24 mouse cellular contexts compared by ENCODE assay signal in genomic region chr9:22998306-22998705, GRCm38 (mm10).
A peak's percentile ranks its signal among the peaks of the same experiment; 100 is the strongest.
DNase-seq lines count a peak whose midpoint lies in the region; ATAC-seq and TF ChIP-seq lines count a peak whose summit lies in the region.
"Had no signal": no experiment of that assay in that cellular context is flagged by ENCODE, and none has a peak within 500 bp of the region (broad histone marks: within the 10 kb centered on the region; RNA-seq: fewer than 3 reads in every experiment).

No protein-coding gene starts in this region.

- ATAC-seq in kidney, embryonic 16.5 days (ENCODE audit: low FRiP score, low TSS enrichment), result no peak
- ATAC-seq in kidney, embryonic 15.5 days (replicated peaks; ENCODE audit: low FRiP score), result no peak
- ATAC-seq: forebrain, embryonic 14.5 days; forebrain, postnatal 0 days had no signal

- no peak overlapping the region for H3K9ac ChIP-seq in kidney, embryonic 16.5 days (replicated peaks; ENCODE audit: low read length)
- no peak overlapping the region for H3K9ac ChIP-seq in kidney, embryonic 15.5 days
- H3K9ac ChIP-seq: embryonic facial prominence, embryonic 12.5 days; embryonic facial prominence, embryonic 15.5 days; forebrain, postnatal 0 days; heart, embryonic 13.5 days; hindbrain, embryonic 12.5 days; hindbrain, embryonic 15.5 days had no signal

- no peak for TF ChIP-seq CTCF in kidney, adult 2 months (conservative IDR thresholded peaks at IDR 0.05; ENCODE audit: insufficient read depth, insufficient read length, low read depth, low read length)
- no peak for TF ChIP-seq CTCF in layer of hippocampus, adult 2 months (conservative IDR thresholded peaks at IDR 0.05)

- no peak overlapping the region; the same call in 1 of the 2 replicates for H3K4me2 ChIP-seq in kidney, embryonic 16.5 days (replicated peaks; ENCODE audit: low read depth, low read length)
- H3K4me2 ChIP-seq in kidney, embryonic 15.5 days, result no peak overlapping the region
- H3K4me2 ChIP-seq: embryonic facial prominence, embryonic 12.5 days; embryonic facial prominence, embryonic 15.5 days; heart, embryonic 13.5 days; hindbrain, embryonic 12.5 days; hindbrain, embryonic 15.5 days had no signal

- H3K27ac ChIP-seq in kidney, adult 2 months (ENCODE audit: insufficient read depth, low read depth, low read length), result peak overlapping the region; percentile 42
- H3K27ac ChIP-seq in kidney, embryonic 16.5 days (ENCODE audit: low read length), result no peak overlapping the region
- H3K27ac ChIP-seq in kidney, embryonic 15.5 days, result 0 out of 2 replicates have a peak overlapping the region, but pooled peaks have one; percentile 3
- no peak overlapping the region for H3K27ac ChIP-seq in layer of hippocampus, adult 2 months
- H3K27ac ChIP-seq: embryonic facial prominence, embryonic 12.5 days; embryonic facial prominence, embryonic 15.5 days; heart, adult 2 months; heart, embryonic 10.5 days; heart, embryonic 13.5 days; hindbrain, embryonic 12.5 days; hindbrain, embryonic 15.5 days had no signal

- intact Hi-C loops in heart, postnatal 25 days (cut with DNase I), result no loop called here

- H3K4me3 ChIP-seq in kidney, adult 2 months (ENCODE audit: insufficient read depth, low read depth, low read length), result peak overlapping the region; percentile 6; the same call in 1 of the 2 replicates
- H3K4me3 ChIP-seq in kidney, embryonic 16.5 days (ENCODE audit: low read length), result no peak overlapping the region
- no peak overlapping the region for H3K4me3 ChIP-seq in kidney, embryonic 15.5 days (replicated peaks)
- no peak overlapping the region for H3K4me3 ChIP-seq in layer of hippocampus, adult 2 months
- H3K4me3 ChIP-seq: embryonic facial prominence, embryonic 12.5 days; embryonic facial prominence, embryonic 15.5 days; heart, adult 2 months; heart, embryonic 10.5 days; heart, embryonic 13.5 days; hindbrain, embryonic 12.5 days; hindbrain, embryonic 15.5 days had no signal

- no peaks in the 10 kb centered on the region for H3K27me3 ChIP-seq in kidney, adult 2 months (replicated peaks; ENCODE audit: control insufficient read depth, insufficient read depth, low read length)
- no peaks in the 10 kb centered on the region for H3K27me3 ChIP-seq in kidney, embryonic 16.5 days (ENCODE audit: insufficient read depth, low read length)
- no peaks in the 10 kb centered on the region for H3K27me3 ChIP-seq in kidney, embryonic 15.5 days
- H3K27me3 ChIP-seq: heart, embryonic 13.5 days; hindbrain, embryonic 12.5 days had no signal

- H3K36me3 ChIP-seq in kidney, adult 2 months (ENCODE audit: control insufficient read depth, insufficient read depth, low read length), result no peaks in the 10 kb centered on the region
- H3K36me3 ChIP-seq in kidney, embryonic 16.5 days (ENCODE audit: insufficient read depth, low read length), result no peaks in the 10 kb centered on the region
- no peaks in the 10 kb centered on the region for H3K36me3 ChIP-seq in kidney, embryonic 15.5 days
- H3K36me3 ChIP-seq: embryonic facial prominence, embryonic 12.5 days; embryonic facial prominence, embryonic 15.5 days; heart, embryonic 10.5 days; heart, embryonic 13.5 days; hindbrain, embryonic 12.5 days; hindbrain, embryonic 15.5 days had no signal

- no peaks in the 10 kb centered on the region; the same call in 1 of the 2 replicates for H3K4me1 ChIP-seq in kidney, adult 2 months (ENCODE audit: control insufficient read depth, insufficient read depth, low read length)
- peaks cover 5% of the 10 kb centered on the region; the same call in 1 of the 2 replicates for H3K4me1 ChIP-seq in kidney, embryonic 16.5 days (ENCODE audit: insufficient read depth, low read length)
- peaks cover 15% of the 10 kb centered on the region for H3K4me1 ChIP-seq in kidney, embryonic 15.5 days
- H3K4me1 ChIP-seq: embryonic facial prominence, embryonic 15.5 days; heart, embryonic 10.5 days; heart, embryonic 13.5 days; hindbrain, embryonic 12.5 days; hindbrain, embryonic 15.5 days had no signal

- WGBS in kidney, adult 2 months, result 26% methylated on average over 6 of the region's 6 CpGs
- WGBS in kidney, embryonic 16.5 days, result 50% methylated on average over 6 of the region's 6 CpGs
- WGBS in kidney, embryonic 15.5 days, result 43% methylated on average over 6 of the region's 6 CpGs

- peak; percentile 55 for DNase-seq in heart, adult 11 months
- no peak for DNase-seq in heart, postnatal 25 days (ENCODE audit: low spot score)
- peak; percentile 80 for DNase-seq in kidney, adult 2 months
- peak; percentile 25 to 52 for DNase-seq in kidney, postnatal 36 days
- DNase-seq in layer of hippocampus, adult 2 months (ENCODE audit: low spot score in 2 of 2), result no peak
- DNase-seq in frontal cortex, adult 2 months (ENCODE audit: extremely low spot score in 1 of 2, low spot score in 1 of 2), result no peak
- DNase-seq: adrenal gland, postnatal 10 days; adrenal gland, postnatal 36 days; cerebellum, adult 18-20 months; cerebellum, adult 9-10 months; cerebellum, postnatal 14 days; forebrain, postnatal 0 days; gastrocnemius, postnatal 25 days; heart, adult 2 months; heart, postnatal 14 days had no signal

- TF ChIP-seq POLR2A in kidney, adult 2 months (IDR thresholded peaks at IDR 0.05; ENCODE audit: low read depth, low read length), result no peak

- no peaks in the 10 kb centered on the region for H3K9me3 ChIP-seq in kidney, embryonic 16.5 days (ENCODE audit: low read length)
- no peaks in the 10 kb centered on the region for H3K9me3 ChIP-seq in kidney, embryonic 15.5 days (replicated peaks)
- H3K9me3 ChIP-seq: embryonic facial prominence, embryonic 12.5 days; embryonic facial prominence, embryonic 15.5 days; heart, embryonic 10.5 days; heart, embryonic 13.5 days; hindbrain, embryonic 12.5 days; hindbrain, embryonic 15.5 days had no signal

Comparison
In these comparisons a context has a peak if more than half of its experiments do, and no peak if none do; other contexts are left out.
1. DNase-seq: peak in heart, adult 11 months (single experiment), kidney, adult 2 months (single experiment) and kidney, postnatal 36 days (2 of 2); none in heart, postnatal 25 days (single experiment), layer of hippocampus, adult 2 months (0 of 2) and frontal cortex, adult 2 months (0 of 2).
2. H3K27ac ChIP-seq: peak in kidney, adult 2 months (single experiment) and kidney, embryonic 15.5 days (single experiment); none in kidney, embryonic 16.5 days (single experiment) and layer of hippocampus, adult 2 months (single experiment).